Mouse (Mus musculus) adrenal gland, adult 10 weeks (tissue): ENCODE measurements around the gene C1qbp. TPM values are rescaled to one million over a fixed set of nuclear protein-coding genes. Genes with fewer than 3 reads are reported as not detected.

ENCODE experiments used
- polyA plus RNA-seq: library from polyadenylated mRNA; stranded (reverse); fragments of 350-450 nt; fragmentation: Illumina TruSeq; extraction: RNeasy Lipid Tissue Mini Kit (QIAGEN cat#74804); gene quantifications from one replicate; pipeline ENCODE4 v1.2.3, GENCODE M21; 2014; ENCODE audit warnings: low read depth, low replicate concordance

Gene C1qbp
- polyA plus RNA-seq = 220 TPM

DNA sequence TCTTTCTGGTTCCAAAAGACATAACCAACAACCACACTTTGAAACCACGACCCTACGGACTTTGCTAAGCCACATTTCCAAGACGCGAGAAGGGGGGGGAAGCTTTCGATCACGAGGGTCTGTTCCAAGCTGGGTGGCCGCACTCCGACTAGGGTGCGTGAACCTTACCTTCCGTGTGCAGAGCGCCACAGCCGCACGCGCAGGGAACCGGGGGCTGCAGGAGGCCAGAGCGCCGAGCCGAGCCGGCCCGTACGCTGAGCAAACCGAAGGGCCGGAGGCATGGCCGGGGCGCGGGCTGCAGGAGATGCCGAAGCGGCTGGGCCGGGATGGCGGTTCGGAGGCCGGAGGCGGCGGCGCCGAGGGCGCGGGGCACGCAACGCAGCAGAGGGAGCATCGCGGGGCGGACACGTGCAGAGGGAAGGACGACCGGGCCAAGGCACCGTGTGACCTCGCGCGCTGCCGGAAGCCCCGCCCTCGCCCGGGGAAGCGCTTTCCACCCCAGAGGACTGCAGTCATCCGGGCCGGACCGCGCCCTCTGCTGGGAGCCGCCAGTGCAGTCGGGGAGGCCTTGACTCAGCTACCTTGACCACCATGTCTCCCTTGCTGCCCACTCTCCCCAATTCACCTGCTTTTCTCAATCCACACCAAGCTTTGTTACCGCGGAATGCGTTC lies at the start of gene C1qbp:
TSS of gene C1qbp (minus strand) at position 470 of the 672 bp plus-strand sequence.

DNA sequence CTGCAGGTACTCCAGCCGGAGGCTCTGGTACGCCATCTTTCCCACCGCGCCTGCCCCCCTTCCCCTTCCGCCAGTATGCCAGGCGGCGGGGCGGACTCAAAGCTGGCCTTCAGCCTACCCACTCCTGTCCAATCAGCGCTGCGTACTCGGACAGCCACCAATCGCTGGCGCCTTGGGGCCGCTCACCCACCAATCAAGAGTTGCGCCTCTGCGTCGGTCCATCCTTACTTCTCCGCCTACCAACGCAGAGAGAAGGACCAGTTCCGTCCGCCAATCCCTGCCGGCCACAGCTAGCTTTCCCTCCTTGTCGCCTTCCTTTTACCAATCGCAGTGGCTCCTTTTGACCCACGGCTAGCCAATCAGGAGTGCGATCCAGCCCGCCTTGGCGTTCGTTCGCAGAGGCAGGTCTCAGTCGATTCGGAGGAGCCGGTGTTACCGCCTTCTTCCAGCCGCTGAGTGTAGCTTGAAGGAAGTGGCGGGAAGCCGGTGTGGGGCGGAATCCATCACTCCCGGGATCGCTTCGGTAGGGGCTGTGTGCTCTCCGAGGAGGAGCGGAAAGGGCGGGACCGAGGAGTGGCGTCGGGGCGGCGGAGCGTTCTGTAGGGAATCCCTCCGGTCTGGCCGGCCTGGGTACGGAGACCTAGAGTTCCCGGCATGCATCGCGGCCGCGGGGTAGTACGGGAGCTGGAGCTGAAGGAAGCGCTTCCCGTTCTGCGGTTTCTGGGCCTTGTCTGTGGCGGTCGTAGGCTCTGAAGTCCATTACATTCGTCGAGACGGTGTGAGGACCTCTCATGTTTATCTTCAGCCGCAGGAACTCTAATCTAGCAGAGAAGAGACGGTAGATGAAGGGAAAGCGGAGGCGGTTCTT lies 36.6 kb upstream of the C1qbp start, which contains the start of the genes Mis12 and Derl2:
TSS of gene Mis12 (plus strand) at position 411 of the 868 bp plus-strand sequence.
TSS of gene Derl2 (minus strand) at position 641 of the 868 bp plus-strand sequence.

DNA sequence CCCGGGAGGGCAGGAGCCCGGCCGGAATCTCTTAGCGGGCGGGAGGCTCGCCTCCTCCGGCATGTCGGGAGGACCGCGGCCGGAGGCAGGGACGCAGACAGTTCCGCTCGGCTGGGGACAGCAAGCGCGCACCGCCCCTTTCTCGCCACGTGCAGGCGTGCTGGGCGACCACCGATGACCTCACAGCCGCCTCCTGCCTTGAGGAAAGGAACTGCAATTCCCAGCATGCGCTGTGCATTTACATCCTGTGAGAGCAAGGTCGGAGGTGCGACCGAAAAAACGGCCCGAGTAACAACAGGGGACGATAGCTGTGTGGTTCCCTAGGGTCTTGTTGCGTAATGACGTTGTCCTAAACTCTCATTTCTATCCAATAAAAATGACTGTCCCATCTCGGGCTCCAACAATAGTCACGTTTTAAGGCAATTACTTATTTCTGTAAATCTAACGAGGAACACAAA lies 21.5 kb upstream of the C1qbp start, which contains the start of gene Dhx33:
TSS of gene Dhx33 (minus strand) at position 122 of the 458 bp plus-strand sequence.

DNA sequence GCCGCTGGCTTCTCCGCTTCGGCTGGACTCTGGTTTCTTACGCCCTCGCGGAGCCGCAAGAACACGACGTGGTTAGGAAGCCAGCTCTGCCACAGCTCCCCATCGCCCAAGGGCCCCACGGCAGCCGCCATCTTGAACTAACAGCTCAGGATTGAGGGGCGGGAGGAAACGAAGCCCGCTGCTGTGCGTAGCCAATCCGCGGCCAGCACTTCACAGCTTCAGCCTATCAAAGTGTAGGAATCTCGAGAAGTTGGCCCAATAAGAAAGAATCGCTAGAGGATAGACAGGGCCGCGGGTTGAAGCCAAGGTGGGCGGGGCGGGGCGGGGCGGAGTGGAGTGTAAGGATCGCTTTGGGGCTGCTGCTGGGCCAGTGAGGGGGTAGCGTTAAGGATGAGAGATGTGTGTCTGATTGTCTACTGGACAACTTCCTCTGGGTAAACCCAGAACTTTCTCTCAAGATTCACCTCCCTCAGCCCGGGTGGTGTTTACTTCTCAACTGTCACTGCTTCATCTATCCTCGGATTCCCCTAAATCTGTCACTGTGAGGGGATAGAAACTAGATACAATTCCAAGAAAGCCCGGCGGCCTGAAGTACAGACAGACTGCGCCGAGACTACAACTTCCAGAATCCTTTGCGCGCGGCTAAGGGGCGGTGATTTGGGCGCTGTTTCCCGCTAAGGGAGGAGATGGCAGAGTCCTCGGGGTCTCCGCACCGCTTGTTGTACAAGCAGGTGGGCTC lies 12.8 kb downstream of the C1qbp start, which contains the start of the genes Nup88 and Rpain:
TSS of gene Nup88 (minus strand) at position 153 of the 739 bp plus-strand sequence.
TSS of gene Rpain (plus strand) at position 393 of the 739 bp plus-strand sequence.

Other genes starting within 250 kb of the C1qbp start
- 4.4 TPM for gene Zfp3, start 218.8 kb downstream of the C1qbp start, polyA plus RNA-seq
- 1.6 TPM for gene Scimp, start 170.4 kb downstream of the C1qbp start, polyA plus RNA-seq
- 341 TPM for gene Rabep1, start 138.2 kb downstream of the C1qbp start, polyA plus RNA-seq
- gene Nup88, start 13.1 kb downstream of the C1qbp start, polyA plus RNA-seq = 164 TPM
- gene Rpain, start 12.8 kb downstream of the C1qbp start, polyA plus RNA-seq = 11.4 TPM
- 24.1 TPM for gene Dhx33, start 21.4 kb upstream of the C1qbp start, polyA plus RNA-seq
- gene Mis12, start 36.6 kb upstream of the C1qbp start, polyA plus RNA-seq = 93.6 TPM
- gene Derl2, start 36.8 kb upstream of the C1qbp start, polyA plus RNA-seq = 112 TPM
- gene 6330403K07Rik, start 50.5 kb upstream of the C1qbp start, polyA plus RNA-seq = 15.7 TPM
- 0.23 TPM for gene Nlrp1a, start 161.7 kb upstream of the C1qbp start, polyA plus RNA-seq
- 0.29 TPM for gene Nlrp1b, start 247.7 kb upstream of the C1qbp start, polyA plus RNA-seq